Mouse (Mus musculus) heart, adult 2 months (tissue): ENCODE results near the gene Taok1. TPM values are rescaled to one million over a fixed set of nuclear protein-coding genes. Genes with fewer than 3 reads are reported as not detected.

Experiments
- DNase-seq, 2 experiments: peaks; one replicate each; pipeline ENCODE4 v3.0.0; 2021
- H3K27ac ChIP-seq: fragments of 200-600 bp; 2 replicates; pipeline ENCODE4 v1.8.1; 2022
- H3K27me3 ChIP-seq: fragments of 200-500 bp; 2 replicates; pipeline ENCODE4 v1.6.1; 2012; ENCODE audit warnings: mild to moderate bottlenecking, low read length, inconsistent platforms, mixed read lengths; ENCODE audit not compliant: control insufficient read depth, insufficient read depth
- H3K36me3 ChIP-seq: fragments of 200-500 bp; 2 replicates; pipeline ENCODE4 v1.6.1; 2012; ENCODE audit warnings: low read length, inconsistent platforms; ENCODE audit not compliant: control insufficient read depth, insufficient read depth
- H3K4me1 ChIP-seq: fragments of 200-500 bp; 2 replicates; pipeline ENCODE4 v1.6.1; 2011; ENCODE audit warnings: low read length; ENCODE audit not compliant: control insufficient read depth, insufficient read depth
- H3K4me3 ChIP-seq: fragments of 200-600 bp; 2 replicates; pipeline ENCODE4 v1.8.1; 2022
- H3K79me2 ChIP-seq: fragments of 200-500 bp; replicated peaks from 2 replicates; pipeline ENCODE4 v1.6.1; 2012; ENCODE audit warnings: mild to moderate bottlenecking, inconsistent platforms, low read length, moderate library complexity, mixed read lengths; ENCODE audit not compliant: control insufficient read depth, insufficient read depth
- H3K9ac ChIP-seq: fragments of 200-500 bp; 2 replicates; pipeline ENCODE4 v1.6.1; 2012; ENCODE audit warnings: low read depth, mild to moderate bottlenecking, control low read depth, inconsistent platforms, low read length, mixed read lengths
- CTCF ChIP-seq: fragments of 200-600 bp; IDR thresholded peaks from 2 replicates; pipeline ENCODE4 v1.8.1; 2022; ENCODE audit warnings: antibody characterized with exemption, mild to moderate bottlenecking, moderate library complexity
- EP300 ChIP-seq: fragments of 200-500 bp; IDR thresholded peaks from 2 replicates; pipeline ENCODE4 v1.6.1; 2011; ENCODE audit warnings: low read depth, low read length, control low read depth; ENCODE audit not compliant: insufficient read depth
- POLR2A ChIP-seq: fragments of 200-500 bp; IDR thresholded peaks from 2 replicates; pipeline ENCODE4 v1.6.1; 2011; ENCODE audit warnings: mild to moderate bottlenecking, low read depth, low read length, control low read depth; ENCODE audit not compliant: insufficient read depth
- WGBS: fragments of 180-500 bp; shearing (Covaris S2); methylation state at CpG from one replicate; pipeline ENCODE4 v1.1.7; 2018; 5-methylcytosine and 5-hydroxymethylcytosine counted together
- intact Hi-C: fragments of 180-260 bp; cut with DNase I; formaldehyde crosslinking; loops from one replicate; pipeline ENCODE4 v1.15.1; 2025
- polyA plus RNA-seq: library from polyadenylated mRNA; depleted of rRNA; stranded (reverse); fragments of >200 nt; gene quantifications from 2 replicates; pipeline ENCODE4 v1.2.3, GENCODE M21; 2012
- total RNA-seq, 2 experiments: library from RNA; stranded (reverse); gene quantifications; 2 replicates each; pipeline ENCODE4 v1.2.3; 2021

The Taok1 gene
- total and polyA plus RNA-seq, 3 experiments, result 7.8 to 56.8 (median 50.9) TPM

DNA sequence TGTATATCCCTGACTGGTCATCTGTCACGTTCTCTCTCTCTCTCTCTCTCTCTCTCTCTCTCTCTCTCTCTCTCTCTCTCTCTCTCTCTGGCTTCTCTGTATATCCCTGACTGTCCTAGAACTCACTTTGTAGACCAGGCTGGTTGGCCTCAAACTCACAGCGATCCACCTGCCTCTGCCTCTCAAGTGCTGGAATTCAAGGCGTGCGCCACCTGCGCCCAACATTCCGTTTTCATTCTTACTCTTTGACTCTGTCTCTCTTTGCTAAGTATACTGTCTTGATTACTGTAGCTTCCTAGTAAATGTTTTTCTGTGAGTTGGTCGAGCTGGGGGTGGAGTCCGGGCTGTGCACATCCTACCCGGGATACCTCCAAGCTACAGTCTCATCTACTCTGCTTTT is 33.8 kb upstream of the Taok1 start:
- intact Hi-C loops, result no loop called here
- Histone ChIP-seq H3K4me1 (peaks cover 2% of the 10 kb centered on the region; the same call in 1 of the 2 replicates), H3K79me2 (no peaks in the 10 kb centered on the region), H3K36me3 (no peaks in the 10 kb centered on the region), H3K27me3 (no peaks in the 10 kb centered on the region), H3K27ac (no peak overlapping the region), H3K9ac (no peak overlapping the region), H3K4me3 (no peak overlapping the region)
- no peak for DNase-seq
- TF ChIP-seq CTCF (no peak), POLR2A (no peak), EP300 (no peak)
- WGBS, result 79% methylated on average over 9 of the region's 9 CpGs

GRCm38 (mm10) chr11:77630257-77630670 is 22.6 kb upstream of the Taok1 start:
- Histone ChIP-seq H3K9ac (peak overlapping the region; percentile 40), H3K4me3 (peak overlapping the region; percentile 48), H3K4me1 (no peaks in the 10 kb centered on the region; the same call in 1 of the 2 replicates), H3K27ac (no peak overlapping the region), H3K27me3 (no peaks in the 10 kb centered on the region), H3K36me3 (no peaks in the 10 kb centered on the region), H3K79me2 (no peaks in the 10 kb centered on the region)
- TF ChIP-seq POLR2A (0 out of 2 replicates have a peak, but pooled peaks have one; percentile 21), EP300 (0 out of 2 replicates have a peak, but pooled peaks have one; percentile 32), CTCF (peak; percentile 90)
- 11% methylated on average over 8 of the region's 8 CpGs for WGBS
- DNase-seq, result peak; percentile 77 to 81
- intact Hi-C loops, result no loop called here

- Histone ChIP-seq H3K4me3 (no peak overlapping the region), H3K79me2 (no peaks in the 10 kb centered on the region), H3K27ac (no peak overlapping the region), H3K9ac (no peak overlapping the region), H3K36me3 (no peaks in the 10 kb centered on the region), H3K27me3 (no peaks in the 10 kb centered on the region), H3K4me1 (peaks cover 1% of the 10 kb centered on the region; the same call in 1 of the 2 replicates)
- TF ChIP-seq POLR2A (no peak), EP300 (no peak), CTCF (peak; percentile 93)
- 0% methylated on average over 1 of the region's 1 CpGs for WGBS
- intact Hi-C loops, result loop anchor here (2.0 to 10.0 kb wide), 6 partner anchors 21 to 525 kb away; partner anchors contain the start of gene Git1
- no peak for DNase-seq
Observed at GRCm38 (mm10) chr11:77629476-77629875, 21.9 kb upstream of the Taok1 start.

DNA sequence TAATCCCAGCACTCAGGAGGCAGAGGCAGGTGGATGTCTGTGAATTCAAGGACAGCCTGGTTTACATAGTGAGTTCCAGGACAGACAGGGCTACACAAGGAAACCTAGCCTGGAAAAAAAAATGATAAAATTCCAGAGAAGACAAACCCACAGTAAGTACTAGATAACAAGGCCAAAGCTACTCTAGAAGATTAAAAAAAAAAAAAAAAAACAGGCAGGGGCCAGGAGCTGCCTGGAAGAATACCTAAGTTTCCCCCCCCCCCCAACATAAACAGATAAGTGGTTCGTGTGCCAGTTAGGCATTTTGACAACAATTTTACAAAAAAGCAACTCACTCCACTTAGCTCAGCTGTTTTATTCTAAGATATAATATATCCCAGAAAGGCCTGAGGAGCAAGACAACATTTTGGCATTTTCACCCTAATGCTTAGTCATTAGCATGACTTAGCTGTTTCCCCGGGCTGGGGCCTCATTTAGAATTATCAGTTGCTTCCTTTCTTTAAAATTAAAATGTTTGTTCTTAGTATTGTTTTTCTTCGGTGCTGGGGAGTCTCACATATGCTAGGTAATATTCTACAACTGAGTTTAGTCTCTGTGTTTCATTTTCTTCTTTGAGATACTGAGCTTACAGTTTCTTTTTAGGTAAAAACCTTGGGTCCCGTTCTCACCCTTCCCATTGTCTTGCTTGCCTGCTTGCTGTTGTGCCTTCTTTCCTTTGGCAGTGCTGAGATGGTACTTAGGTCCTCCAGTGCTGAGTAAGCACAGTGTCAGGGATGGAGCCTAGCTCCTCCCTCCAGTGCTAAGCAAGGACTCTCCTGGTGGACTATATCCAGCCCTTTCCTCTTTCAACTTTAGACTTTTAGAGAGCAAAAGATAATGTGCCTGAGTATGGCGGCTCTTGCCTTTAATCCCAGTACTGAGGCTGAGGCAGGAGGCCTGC is 19.3 kb upstream of the Taok1 start:
- Histone ChIP-seq H3K4me1 (peaks cover 1% of the 10 kb centered on the region; the same call in 1 of the 2 replicates), H3K4me3 (no peak overlapping the region), H3K27ac (no peak overlapping the region), H3K27me3 (no peaks in the 10 kb centered on the region), H3K79me2 (no peaks in the 10 kb centered on the region), H3K36me3 (no peaks in the 10 kb centered on the region), H3K9ac (no peak overlapping the region)
- DNase-seq, result no peak
- WGBS, result 59% methylated on average over 5 of the region's 5 CpGs
- intact Hi-C loops, result loop anchor here (5.0 to 10.0 kb wide), 4 partner anchors 35 to 522 kb away; no protein-coding TSS in a partner anchor
- no peak for TF ChIP-seq EP300
- no peak for TF ChIP-seq POLR2A
- no peak for TF ChIP-seq CTCF

- WGBS, result 24% methylated on average over 11 of the region's 11 CpGs
- H3K9ac ChIP-seq, result peak overlapping the region; percentile 16; the same call in 1 of the 2 replicates
- H3K36me3 ChIP-seq, result no peaks in the 10 kb centered on the region
- no peaks in the 10 kb centered on the region for H3K27me3 ChIP-seq
- H3K4me3 ChIP-seq, result peak overlapping the region; percentile 7
- no peak overlapping the region for H3K27ac ChIP-seq
- DNase-seq, result peak; percentile 29 to 42
- intact Hi-C loops, result loop anchor here (5.0 to 10.0 kb wide), 4 partner anchors 33 to 520 kb away; no protein-coding TSS in a partner anchor
- peaks cover 1% of the 10 kb centered on the region; the same call in 1 of the 2 replicates for H3K4me1 ChIP-seq
- H3K79me2 ChIP-seq, result no peaks in the 10 kb centered on the region
- TF ChIP-seq POLR2A (no peak), CTCF (no peak), EP300 (no peak)
Observed at GRCm38 (mm10) chr11:77625061-77625855, 17.6 kb upstream of the Taok1 start.
